Mouse (Mus musculus): ENCODE results near the gene Slc38a3.

DNA sequence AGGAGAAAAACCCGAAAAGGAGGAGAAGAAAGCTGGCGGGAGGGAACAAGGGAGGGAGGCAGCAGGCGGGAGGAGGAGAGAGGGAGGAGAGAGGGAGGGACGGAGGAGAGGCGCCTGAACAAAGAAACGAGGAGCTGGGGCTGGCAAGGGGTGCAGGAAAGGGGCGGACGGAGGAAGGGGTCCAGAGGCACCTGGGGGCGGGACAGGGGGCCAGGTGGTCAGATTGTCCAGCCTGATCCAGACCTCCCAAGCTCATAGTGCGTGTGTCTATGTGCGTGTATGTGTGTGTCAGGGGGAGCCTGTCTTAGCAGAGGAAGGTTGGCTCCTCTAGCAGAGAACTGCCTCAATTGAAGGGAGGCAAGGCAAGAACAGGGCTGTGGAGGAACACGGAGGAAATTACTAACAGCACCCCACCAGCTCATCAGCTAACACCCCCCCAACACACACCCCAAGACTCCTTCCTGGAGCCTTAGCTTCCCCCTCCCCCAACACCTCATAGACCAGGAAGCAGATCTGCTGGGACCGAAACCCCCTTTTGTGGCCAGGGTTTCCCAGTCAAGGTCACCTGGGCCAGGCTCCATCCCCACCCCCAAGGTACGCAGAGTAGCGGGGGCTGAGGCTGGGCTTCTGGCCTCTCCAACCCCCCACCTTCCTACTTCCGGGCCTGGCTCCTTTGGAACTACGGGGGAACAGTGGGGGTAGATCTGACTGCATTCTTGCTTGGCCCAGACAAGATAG is 38.5 kb upstream of the Slc38a3 start:
- TF ChIP-seq GATA1 (IDR thresholded peaks at IDR 0.05; ENCODE audit: borderline replicate concordance, low read length) = no peak
- no peak for TF ChIP-seq FLI1 (IDR thresholded peaks at IDR 0.05; ENCODE audit: low read length)

Data from megakaryocyte, embryonic 14.5 days (primary cell).